Mouse (Mus musculus) lung, adult 2 months (tissue): ENCODE data around the gene Arr3. TPM values are rescaled to one million over a fixed set of nuclear protein-coding genes. Genes with fewer than 3 reads are reported as not detected.
A peak's percentile ranks its signal among the peaks of the same experiment; 100 is the strongest.

Experiments
- DNase-seq: peaks from one replicate; pipeline ENCODE4 v3.0.0; 2022
- H3K4me1 ChIP-seq: fragments of 200-500 bp; 2 replicates; pipeline ENCODE4 v1.6.1; 2011; ENCODE audit warnings: low read length; ENCODE audit not compliant: control insufficient read depth, insufficient read depth
- H3K4me3 ChIP-seq: fragments of 200-500 bp; replicated peaks from 2 replicates; pipeline ENCODE3; 2011; ENCODE audit warnings: low read depth, mild to moderate bottlenecking, control low read depth, low read length; ENCODE audit errors: extremely low read depth
- CTCF ChIP-seq: fragments of 200-500 bp; IDR thresholded peaks from 2 replicates; pipeline ENCODE4 v1.5.1; 2011; ENCODE audit warnings: mild to moderate bottlenecking, low read length, control low read depth; ENCODE audit not compliant: insufficient read depth
- POLR2A ChIP-seq: fragments of 200-500 bp; IDR thresholded peaks from 2 replicates; pipeline ENCODE4 v1.6.1; 2011; ENCODE audit warnings: low read depth, mild to moderate bottlenecking, control low read depth, low read length, borderline replicate concordance; ENCODE audit errors: extremely low read depth
- WGBS: fragments of 180-500 bp; shearing (Covaris S2); methylation state at CpG from one replicate; pipeline ENCODE4 v1.1.7; 2018; 5-methylcytosine and 5-hydroxymethylcytosine counted together
- polyA plus RNA-seq: library from polyadenylated mRNA; depleted of rRNA; stranded (reverse); fragments of >200 nt; gene quantifications from 2 replicates; pipeline ENCODE4 v1.2.3, GENCODE M21; 2012; rRNA removed

Arr3 gene
- polyA plus RNA-seq = not detected in 2 replicates

- DNase-seq = no peak
- H3K4me1 ChIP-seq = no peaks in the 10 kb centered on the region
- no peak for TF ChIP-seq POLR2A
- no peak for TF ChIP-seq CTCF
- 65% methylated on average over 1 of the region's 1 CpGs for WGBS
- no peak within 1 kb of the TSS for H3K4me3 ChIP-seq
These were observed at the start of gene Arr3 for GRCm38 (mm10) chrX:100605314-100605713. TSS of gene Arr3 (plus strand) at chrX:100605497.

DNA sequence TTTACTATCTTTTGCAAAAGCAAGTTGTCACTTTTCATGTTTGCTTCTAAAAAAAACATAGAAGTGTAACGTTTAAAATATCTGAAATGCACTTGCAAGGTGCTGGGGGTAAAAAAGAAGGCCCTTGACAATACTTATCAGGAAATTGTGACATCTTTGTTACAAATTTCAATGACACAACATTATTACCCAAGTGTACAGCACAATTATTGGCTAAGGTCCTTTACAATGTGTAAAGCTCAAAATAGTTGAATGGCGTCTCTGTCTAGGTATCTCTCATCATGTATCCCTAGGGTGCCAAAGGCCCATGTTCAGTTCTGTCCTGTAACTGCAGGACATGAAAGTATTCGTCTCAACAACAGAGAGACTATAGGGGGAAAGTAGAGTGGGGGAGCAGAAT is 49.3 kb upstream of the Arr3 start:
- no peak for DNase-seq
- WGBS = 72% methylated on average over 3 of the region's 3 CpGs
- H3K4me3 ChIP-seq = no peak overlapping the region
- no peak for TF ChIP-seq CTCF
- TF ChIP-seq POLR2A = no peak
- H3K4me1 ChIP-seq = no peaks in the 10 kb centered on the region

DNA sequence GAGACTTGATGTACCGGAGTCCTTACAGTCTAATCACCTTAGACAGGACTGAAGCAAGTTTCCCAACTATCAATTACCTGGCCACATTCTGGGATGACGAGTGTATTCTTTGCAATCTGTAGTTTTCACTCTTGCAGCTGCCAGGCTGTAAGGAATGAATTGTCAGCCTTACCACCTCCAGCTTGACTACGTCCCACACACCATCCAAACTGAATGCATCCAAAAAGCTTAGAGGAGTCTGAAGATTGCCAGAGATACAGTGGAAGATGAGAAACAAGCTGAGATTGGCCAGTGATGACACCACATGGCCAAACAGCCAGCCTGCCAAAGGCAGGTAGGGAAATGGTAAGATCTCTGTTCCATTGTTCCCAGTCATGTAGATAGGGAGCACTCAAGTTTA is 39.6 kb upstream of the Arr3 start:
- 82% methylated on average over 3 of the region's 3 CpGs for WGBS
- DNase-seq = no peak
- no peak overlapping the region for H3K4me3 ChIP-seq
- H3K4me1 ChIP-seq = no peaks in the 10 kb centered on the region
- no peak for TF ChIP-seq POLR2A
- TF ChIP-seq CTCF = no peak

DNA sequence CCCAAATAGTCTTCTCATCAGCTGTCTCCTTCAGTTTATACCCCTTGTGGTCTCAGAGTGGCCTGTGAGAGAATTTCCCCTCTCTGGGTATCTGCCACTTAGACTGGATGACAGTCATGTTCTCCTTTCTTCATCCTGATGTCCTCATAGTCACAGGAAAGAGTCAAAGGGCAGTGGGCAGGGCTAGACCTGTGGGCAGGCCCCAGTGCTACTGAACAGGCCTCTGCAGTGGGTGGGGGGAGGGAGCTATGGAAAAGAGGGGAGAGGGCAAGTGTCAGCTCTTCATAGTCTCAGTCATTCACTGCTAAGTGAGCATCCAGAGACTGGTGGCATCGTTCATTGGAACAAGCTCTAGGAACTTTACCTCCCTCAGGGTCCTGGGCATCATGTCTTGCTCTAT is 33.3 kb upstream of the Arr3 start, which contains the start of gene Awat1:
Awat1 (plus strand) TSS at position 301 of the 400 bp plus-strand sequence.
- H3K4me1 ChIP-seq = no peaks in the 10 kb centered on the region
- TF ChIP-seq POLR2A (no peak), CTCF (no peak)
- H3K4me3 ChIP-seq = no peak within 1 kb of the TSS
- 86% methylated on average over 1 of the region's 1 CpGs for WGBS
- DNase-seq = no peak

DNA sequence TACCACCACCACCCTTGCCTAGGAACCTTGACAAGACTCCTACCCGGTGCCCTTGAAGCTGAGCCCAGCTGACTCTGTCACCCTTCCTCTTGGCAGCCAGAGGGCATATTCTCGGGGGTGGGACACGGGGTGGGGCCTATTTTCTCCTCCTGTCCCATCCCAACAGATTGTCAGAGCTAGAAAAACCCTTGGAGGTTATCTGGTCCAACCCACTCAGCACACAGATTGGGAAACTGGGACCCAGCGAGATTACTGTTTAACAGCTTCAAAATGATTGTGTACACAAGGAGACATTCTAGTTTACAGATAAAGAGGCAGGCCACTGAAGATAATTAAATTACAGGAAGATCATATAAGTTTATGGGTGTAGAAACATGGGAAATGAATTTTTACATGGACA is 10.5 kb upstream of the Arr3 start, which contains the start of gene P2ry4:
P2ry4 (minus strand) TSS at position 79 of the 400 bp plus-strand sequence.
- H3K4me3 ChIP-seq = no peak within 1 kb of the TSS
- no peak for DNase-seq

DNA sequence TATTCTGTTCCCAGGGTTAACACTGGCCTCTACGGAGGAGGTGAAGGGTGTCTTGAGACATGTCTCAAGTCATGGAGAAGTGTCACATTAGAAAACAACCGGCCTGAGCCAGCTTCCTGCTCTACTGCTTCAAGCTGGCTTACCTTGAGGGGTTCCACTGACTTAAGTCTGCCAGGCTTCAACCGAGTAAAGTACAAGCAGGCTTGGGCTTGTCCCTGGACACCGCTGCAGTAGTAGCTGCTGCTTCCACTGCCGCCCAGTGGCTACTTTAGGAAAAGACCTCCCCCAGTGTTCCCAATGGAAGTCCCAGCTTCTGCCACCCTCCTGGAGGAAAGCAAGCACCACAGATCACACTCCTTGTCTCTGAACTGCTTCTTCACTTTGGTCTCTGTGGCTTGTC is 7.9 kb upstream of the Arr3 start:
- 29% methylated on average over 5 of the region's 5 CpGs for WGBS
- Histone ChIP-seq H3K4me1 (no peaks in the 10 kb centered on the region), H3K4me3 (no peak overlapping the region)
- no peak for TF ChIP-seq POLR2A
- peak; percentile 33; the same call in 1 of the 2 replicates for TF ChIP-seq CTCF
- DNase-seq = peak; percentile 16

More for the DNA sequence above, 10.5 kb upstream of the Arr3 start, which contains the start of gene P2ry4:
- TF ChIP-seq CTCF = no peak
- no peak for TF ChIP-seq POLR2A
- 51% methylated on average over 4 of the region's 4 CpGs for WGBS
- H3K4me1 ChIP-seq = no peaks in the 10 kb centered on the region

GRCm38 (mm10) chrX:100599755-100600154 is 5.5 kb upstream of the Arr3 start:
- Histone ChIP-seq H3K4me3 (no peak overlapping the region), H3K4me1 (no peaks in the 10 kb centered on the region)
- no peak for DNase-seq
- no peak for TF ChIP-seq CTCF
- TF ChIP-seq POLR2A = no peak
- 66% methylated on average over 4 of the region's 4 CpGs for WGBS

DNA sequence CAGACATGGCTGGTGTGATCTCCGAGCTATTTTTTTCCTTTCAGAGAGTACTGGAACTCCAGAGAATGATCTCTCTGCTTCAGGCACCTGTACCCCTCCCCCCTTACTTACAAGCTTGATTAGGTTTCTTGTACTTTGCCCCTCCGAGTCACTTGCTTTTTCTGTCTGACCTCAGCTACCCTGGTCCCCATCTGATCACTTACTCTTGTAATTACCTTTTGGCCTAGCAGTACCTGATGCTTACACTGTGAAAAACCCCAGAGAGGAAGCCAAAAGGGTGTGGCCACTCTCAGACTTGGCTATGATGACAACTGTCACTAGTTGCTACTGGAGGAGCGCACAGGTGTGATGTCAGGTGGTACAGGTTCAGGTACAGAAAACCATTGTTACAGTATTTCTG is 13.2 kb downstream of the Arr3 start:
- H3K4me3 ChIP-seq = no peak overlapping the region
- TF ChIP-seq POLR2A (no peak), CTCF (no peak)
- 55% methylated on average over 3 of the region's 3 CpGs for WGBS
- no peak for DNase-seq
- H3K4me1 ChIP-seq = no peaks in the 10 kb centered on the region

GRCm38 (mm10) chrX:100621366-100621765 is 16.1 kb downstream of the Arr3 start:
- no peak overlapping the region for H3K4me3 ChIP-seq
- H3K4me1 ChIP-seq = peaks cover 2% of the 10 kb centered on the region; the same call in 1 of the 2 replicates
- WGBS = 44% methylated on average over 2 of the region's 2 CpGs
- no peak for TF ChIP-seq POLR2A
- no peak for TF ChIP-seq CTCF
- DNase-seq = no peak

DNA sequence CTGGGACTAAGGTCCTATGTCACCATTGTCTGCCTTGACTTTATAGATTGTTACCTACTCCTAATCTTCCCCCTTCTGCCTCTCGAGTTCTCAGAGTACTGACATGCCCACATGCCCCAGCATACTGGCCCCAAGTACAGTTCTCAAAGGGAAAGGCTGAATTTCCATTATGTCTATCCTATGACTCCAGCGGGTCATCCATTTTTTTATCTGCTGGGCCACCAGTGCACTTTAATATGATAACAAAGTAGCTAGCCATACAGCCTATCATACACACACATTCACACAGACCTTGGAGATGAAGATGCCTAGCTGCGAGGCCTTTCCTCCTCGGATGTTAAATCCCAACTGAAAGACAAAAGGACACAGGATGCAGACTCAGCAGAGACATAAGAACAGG is 18.9 kb downstream of the Arr3 start:
- Histone ChIP-seq H3K4me1 (peaks cover 2% of the 10 kb centered on the region; the same call in 1 of the 2 replicates), H3K4me3 (no peak overlapping the region)
- no peak for DNase-seq
- 85% methylated on average over 4 of the region's 4 CpGs for WGBS
- TF ChIP-seq POLR2A (no peak), CTCF (no peak)
